Mouse (Mus musculus) A20 (cell line): ENCODE data around the gene Tob1.
A peak's percentile ranks its signal among the peaks of the same experiment; 100 is the strongest.

Experiments used
- DNase-seq: peaks from one replicate; pipeline ENCODE4 v3.0.0-alpha.2; 2011; ENCODE audit warnings: low read depth, low spot score

Gene Tob1

GRCm38 (mm10) chr11:94211124-94211603, at the start of gene Tob1:
Gene Tob1 (plus strand): TSS chr11:94211454.
- DNase-seq: peak; percentile 99

- DNase-seq: no peak
Measured at GRCm38 (mm10) chr11:94161867-94162581, 49.2 kb upstream of the Tob1 start.

GRCm38 (mm10) chr11:94163005-94163767, 48.1 kb upstream of the Tob1 start:
- DNase-seq: peak; percentile 11

- no peak for DNase-seq
Measured at GRCm38 (mm10) chr11:94165745-94166144, 45.5 kb upstream of the Tob1 start.

- no peak for DNase-seq
Measured at GRCm38 (mm10) chr11:94168238-94168637, 43.0 kb upstream of the Tob1 start.

GRCm38 (mm10) chr11:94169596-94169995, 41.7 kb upstream of the Tob1 start:
- DNase-seq: no peak

- no peak for DNase-seq
Measured at GRCm38 (mm10) chr11:94171691-94172090, 39.6 kb upstream of the Tob1 start.

- no peak for DNase-seq
Measured at GRCm38 (mm10) chr11:94172186-94172585, 39.1 kb upstream of the Tob1 start.

- DNase-seq: no peak
Measured at GRCm38 (mm10) chr11:94173726-94174146, 37.5 kb upstream of the Tob1 start.

- no peak for DNase-seq
Measured at GRCm38 (mm10) chr11:94175288-94175687, 36.0 kb upstream of the Tob1 start.

- DNase-seq: no peak
Measured at GRCm38 (mm10) chr11:94175694-94176093, 35.6 kb upstream of the Tob1 start.

GRCm38 (mm10) chr11:94177841-94178585, 33.2 kb upstream of the Tob1 start:
- DNase-seq: no peak

- DNase-seq: no peak
Measured at GRCm38 (mm10) chr11:94179768-94180167, 31.5 kb upstream of the Tob1 start.

GRCm38 (mm10) chr11:94180194-94180593, 31.1 kb upstream of the Tob1 start:
- no peak for DNase-seq

- no peak for DNase-seq
Measured at GRCm38 (mm10) chr11:94181694-94182093, 29.6 kb upstream of the Tob1 start.

- no peak for DNase-seq
Measured at GRCm38 (mm10) chr11:94182711-94183110, 28.5 kb upstream of the Tob1 start.

- no peak for DNase-seq
Measured at GRCm38 (mm10) chr11:94183120-94183519, 28.1 kb upstream of the Tob1 start.

- no peak for DNase-seq
Measured at GRCm38 (mm10) chr11:94183671-94184070, 27.6 kb upstream of the Tob1 start.

- DNase-seq: no peak
Measured at GRCm38 (mm10) chr11:94189579-94189978, 21.7 kb upstream of the Tob1 start.

- no peak for DNase-seq
Measured at GRCm38 (mm10) chr11:94190665-94191064, 20.6 kb upstream of the Tob1 start.

- DNase-seq: no peak
Measured at GRCm38 (mm10) chr11:94193109-94193508, 18.1 kb upstream of the Tob1 start.

GRCm38 (mm10) chr11:94196311-94196710, 14.9 kb upstream of the Tob1 start:
- no peak for DNase-seq
